Mouse (Mus musculus) bone marrow, adult 2 months (tissue): ENCODE measurements around the gene Gpsm3.

Source experiments
- CTCF ChIP-seq: fragments of 200-500 bp; IDR thresholded peaks from 2 replicates; pipeline ENCODE4 v1.5.1; 2011; ENCODE audit warnings: low read length, control low read depth; ENCODE audit not compliant: control insufficient read depth, insufficient read depth
- POLR2A ChIP-seq: fragments of 200-500 bp; IDR thresholded peaks from 2 replicates; pipeline ENCODE4 v1.6.1; 2011; ENCODE audit warnings: low read depth, mild to moderate bottlenecking, control low read depth, low read length, borderline replicate concordance; ENCODE audit not compliant: control insufficient read depth

GRCm38 (mm10) chr17:34631647-34632046, 42.0 kb downstream of the Gpsm3 start:
- TF ChIP-seq CTCF, result no peak
- TF ChIP-seq POLR2A, result no peak
